Mouse (Mus musculus): ENCODE results near the gene Cox20. TPM values are rescaled to one million over a fixed set of nuclear protein-coding genes. Genes with fewer than 3 reads are reported as not detected.

The Cox20 gene
- polyA plus RNA-seq, 1 experiment from 2014 or later, result 152 TPM

DNA sequence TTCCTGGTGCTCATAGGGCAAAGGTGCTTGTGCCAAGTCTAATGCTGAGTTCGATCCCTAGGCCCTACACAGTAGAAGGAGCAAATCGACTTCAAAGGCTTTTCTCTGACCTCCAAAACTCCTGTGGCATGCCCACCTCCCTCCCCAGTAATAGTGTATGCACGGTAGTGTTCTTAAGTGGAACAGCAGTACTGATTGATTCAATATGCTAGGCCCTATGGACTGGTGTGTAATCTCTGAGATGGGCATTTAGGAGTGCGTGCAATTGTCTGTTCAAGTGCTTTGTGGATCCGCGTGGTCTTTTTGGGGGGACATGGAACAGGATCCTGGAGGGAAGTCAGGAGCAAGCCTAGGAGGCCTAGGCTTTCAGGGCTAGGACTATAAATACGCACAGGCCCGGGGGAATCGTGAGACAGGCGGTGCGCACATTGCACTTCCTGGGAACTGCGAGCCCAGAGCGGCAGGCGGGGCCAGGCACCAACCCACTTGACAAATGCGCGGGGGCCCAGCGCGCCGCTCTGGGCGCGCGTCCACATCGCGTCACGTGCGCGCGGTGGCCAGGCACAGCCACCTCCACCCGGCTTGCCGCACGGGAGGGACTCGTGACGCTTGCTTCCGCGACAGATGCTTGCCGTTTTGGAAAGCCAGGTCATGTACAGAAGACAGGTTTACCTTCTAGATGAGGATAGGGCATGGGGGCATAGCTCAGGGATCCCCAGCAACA lies 49.8 kb downstream of the Cox20 start:
- peaks cover 13% of the 10 kb centered on the region for H3K4me1 ChIP-seq (replicated peaks)
- peak overlapping the region; percentile 65 for H3K9ac ChIP-seq
- peak overlapping the region; percentile 78 for H3K27ac ChIP-seq
- peak; percentile 97 for ATAC-seq (ENCODE audit: low FRiP score)
- no peaks in the 10 kb centered on the region for H3K9me3 ChIP-seq
- H3K36me3 ChIP-seq, result no peaks in the 10 kb centered on the region
- no peaks in the 10 kb centered on the region for H3K27me3 ChIP-seq
- H3K4me3 ChIP-seq, result peak overlapping the region; percentile 48
- 3% methylated on average over 36 of the region's 36 CpGs for WGBS
- H3K4me2 ChIP-seq, result peak overlapping the region; percentile 76

DNA sequence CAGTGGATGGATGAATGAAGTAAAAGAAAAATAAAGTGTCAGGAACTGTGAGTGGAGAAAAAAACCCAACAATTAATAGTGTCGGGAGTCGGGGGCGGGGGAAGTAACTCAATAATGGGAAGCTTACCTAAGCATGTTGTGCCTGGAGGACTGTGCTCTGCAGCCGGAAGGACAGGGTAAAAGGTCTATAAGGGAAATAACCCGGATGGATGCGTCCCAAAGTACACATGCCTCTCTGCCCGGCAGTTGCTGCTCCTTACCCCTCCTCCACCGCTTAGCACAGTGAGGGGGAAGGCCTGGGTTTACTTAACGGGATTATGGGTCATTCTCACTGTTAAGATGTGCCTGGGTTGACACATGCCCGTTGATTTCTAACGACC lies 50.3 kb downstream of the Cox20 start:
- peak overlapping the region; percentile 65 for H3K9ac ChIP-seq
- WGBS, result 5% methylated on average over 11 of the region's 11 CpGs
- peak overlapping the region; percentile 76 for H3K4me2 ChIP-seq
- peak overlapping the region; percentile 48 for H3K4me3 ChIP-seq
- peak; percentile 90 for ATAC-seq (ENCODE audit: low FRiP score)
- H3K36me3 ChIP-seq, result no peaks in the 10 kb centered on the region
- no peaks in the 10 kb centered on the region for H3K27me3 ChIP-seq
- peak overlapping the region; percentile 78 for H3K27ac ChIP-seq
- no peaks in the 10 kb centered on the region for H3K9me3 ChIP-seq
- H3K4me1 ChIP-seq (replicated peaks), result peaks cover 13% of the 10 kb centered on the region

Small RNA genes within 50 kb of the gene (microRNA-seq; reads per million reads assigned to microRNA genes)
- gene Gm27458, result not detected

Other genes starting within 250 kb of the Cox20 start
- gene Desi2, start 131.7 kb upstream of the Cox20 start, polyA plus RNA-seq (2015; fragmentation: Nextera tagmentation; extraction: Ambion mirVana), result 19.3 and 19.4 TPM in 2 replicates
- gene Hnrnpu, start 18.7 kb downstream of the Cox20 start, polyA plus RNA-seq (2015; fragmentation: Nextera tagmentation; extraction: Ambion mirVana), result 258 and 293 TPM in 2 replicates
- gene Efcab2, start 87.0 kb downstream of the Cox20 start, polyA plus RNA-seq (2015; fragmentation: Nextera tagmentation; extraction: Ambion mirVana), result 9.7 and 12.6 TPM in 2 replicates
- gene Kif26b, start 210.0 kb downstream of the Cox20 start, polyA plus RNA-seq (2015; fragmentation: Nextera tagmentation; extraction: Ambion mirVana), result 8.7 and 9.3 TPM in 2 replicates